Mouse (Mus musculus) lung, postnatal 36 days (tissue): Measurements from ENCODE around the gene Tsc22d3.
"Not testable (repeated sequence)": the region's sequence is repeated elsewhere in the genome, so short reads cannot be mapped to it uniquely, and the experiment has no call there.

ENCODE experiments used
- DNase-seq: peaks from one replicate; pipeline ENCODE4 v3.0.0; 2022; ENCODE audit warnings: mixed read lengths

Gene Tsc22d3

GRCm38 (mm10) chrX:140565212-140565611 lies 35.2 kb downstream of the Tsc22d3 start:
- no peak for DNase-seq

GRCm38 (mm10) chrX:140564777-140565176 lies 35.7 kb downstream of the Tsc22d3 start:
- peak; percentile 18 for DNase-seq

GRCm38 (mm10) chrX:140558176-140558844 lies 42.1 kb downstream of the Tsc22d3 start:
- DNase-seq: peak; percentile 87

- no peak for DNase-seq
These were observed 44.5 kb downstream of the Tsc22d3 start for GRCm38 (mm10) chrX:140555965-140556364.

- DNase-seq: no peak
These were observed 45.0 kb downstream of the Tsc22d3 start for GRCm38 (mm10) chrX:140555423-140555822.

- DNase-seq: peak; percentile 43
These were observed 52.6 kb downstream of the Tsc22d3 start for GRCm38 (mm10) chrX:140547660-140548419.

GRCm38 (mm10) chrX:140544737-140545136 lies 55.7 kb downstream of the Tsc22d3 start:
- peak; percentile 86 for DNase-seq

GRCm38 (mm10) chrX:140542938-140543673 lies 57.4 kb downstream of the Tsc22d3 start:
- DNase-seq: peak; percentile 94

GRCm38 (mm10) chrX:140542474-140542845 lies 58.0 kb downstream of the Tsc22d3 start:
- peak; percentile 43 for DNase-seq

- DNase-seq: peak; percentile 44
These were observed 58.6 kb downstream of the Tsc22d3 start for GRCm38 (mm10) chrX:140541711-140542473.

GRCm38 (mm10) chrX:140540500-140541114 lies 59.9 kb downstream of the Tsc22d3 start:
- no peak for DNase-seq

GRCm38 (mm10) chrX:140539831-140540230 lies 60.6 kb downstream of the Tsc22d3 start:
- not testable (repeated sequence) for DNase-seq

- DNase-seq: no peak
These were observed 61.3 kb downstream of the Tsc22d3 start for GRCm38 (mm10) chrX:140539111-140539680.

GRCm38 (mm10) chrX:140538649-140539048 lies 61.8 kb downstream of the Tsc22d3 start:
- no peak for DNase-seq

GRCm38 (mm10) chrX:140537662-140538061 lies 62.8 kb downstream of the Tsc22d3 start:
- peak; percentile 93 for DNase-seq

- peak; percentile 62 for DNase-seq
These were observed 65.0 kb downstream of the Tsc22d3 start for GRCm38 (mm10) chrX:140535487-140535886.

GRCm38 (mm10) chrX:140534306-140534705 lies 66.2 kb downstream of the Tsc22d3 start:
- DNase-seq: no peak

- DNase-seq: no peak
These were observed 68.1 kb downstream of the Tsc22d3 start for GRCm38 (mm10) chrX:140532325-140532724.

- DNase-seq: no peak
These were observed 69.1 kb downstream of the Tsc22d3 start for GRCm38 (mm10) chrX:140531356-140531755.

GRCm38 (mm10) chrX:140530632-140531031 lies 69.8 kb downstream of the Tsc22d3 start:
- no peak for DNase-seq

GRCm38 (mm10) chrX:140529074-140529561 lies 71.3 kb downstream of the Tsc22d3 start:
- peak; percentile 93 for DNase-seq

GRCm38 (mm10) chrX:140527231-140527630 lies 73.2 kb downstream of the Tsc22d3 start:
- DNase-seq: no peak
